ENCODE assay signal across 9 mouse cellular contexts in genomic region chrX:103623411-103623845, GRCm38 (mm10). TPM values are rescaled to one million over a fixed set of nuclear protein-coding genes. Genes with fewer than 3 reads are reported as not detected.
DNase-seq lines count a peak whose midpoint lies in the region; ATAC-seq lines count a peak whose summit lies in the region.
"Had no signal": no experiment of that assay in that cellular context is flagged by ENCODE, and none has a peak within 500 bp of the region (broad histone marks: within the 10 kb centered on the region; RNA-seq: fewer than 3 reads in every experiment).

No protein-coding gene starts in this region.

- peak overlapping the region; percentile 72 for H3K27ac ChIP-seq in limb, embryonic 15.5 days
- peak overlapping the region; percentile 78 for H3K27ac ChIP-seq in midbrain, embryonic 15.5 days

- peak overlapping the region; percentile 49 for H3K4me3 ChIP-seq in limb, embryonic 15.5 days
- peak overlapping the region; percentile 51 for H3K4me3 ChIP-seq in midbrain, embryonic 15.5 days

- DNase-seq in kidney, adult 11 months = peak; percentile 26
- DNase-seq in kidney, adult 8-10 months = no peak
- peak; percentile 67 for DNase-seq in cerebellum, adult 9-11 months
- peak; percentile 18 to 67 for DNase-seq in spleen, postnatal 4 days (ENCODE audit: low spot score in 2 of 2)

- peak overlapping the region; percentile 42 for H3K9ac ChIP-seq in limb, embryonic 15.5 days
- peak overlapping the region; percentile 64 for H3K9ac ChIP-seq in midbrain, embryonic 15.5 days

- 0% methylated on average over 28 of the region's 28 CpGs for WGBS in limb, embryonic 15.5 days
- WGBS in midbrain, embryonic 15.5 days = under 1% methylated on average over 27 of the region's 28 CpGs

- H3K9me3 ChIP-seq in limb, embryonic 15.5 days = no peaks in the 10 kb centered on the region
- H3K9me3 ChIP-seq in midbrain, embryonic 15.5 days = no peaks in the 10 kb centered on the region

- peak; percentile 72 for ATAC-seq in frontal cortex, adult (ENCODE audit: low TSS enrichment)
- peak; percentile 41 for ATAC-seq in inflammation-experienced regulatory T-cells, adult 6 months
- ATAC-seq in limb, embryonic 15.5 days (ENCODE audit: insufficient number of reproducible peaks, low FRiP score, low TSS enrichment, low read depth) = no peak
- peak; percentile 61 for ATAC-seq in midbrain, embryonic 15.5 days (replicated peaks)
- ATAC-seq: Patski had no signal

- no peaks in the 10 kb centered on the region for H3K27me3 ChIP-seq in limb, embryonic 15.5 days
- H3K27me3 ChIP-seq in midbrain, embryonic 15.5 days (replicated peaks) = no peaks in the 10 kb centered on the region

- no peaks in the 10 kb centered on the region for H3K36me3 ChIP-seq in limb, embryonic 15.5 days
- H3K36me3 ChIP-seq in midbrain, embryonic 15.5 days (replicated peaks) = no peaks in the 10 kb centered on the region

- no peaks in the 10 kb centered on the region for H3K4me1 ChIP-seq in limb, embryonic 15.5 days
- H3K4me1 ChIP-seq in midbrain, embryonic 15.5 days = peaks cover 6% of the 10 kb centered on the region

- peak overlapping the region; percentile 51 for H3K4me2 ChIP-seq in limb, embryonic 15.5 days
- peak overlapping the region; percentile 62 for H3K4me2 ChIP-seq in midbrain, embryonic 15.5 days

RNA-seq across cellular contexts. Expression of gene Zcchc13, which starts 7.0 kb away (rescaled TPM):
- polyA plus RNA-seq in inflammation-experienced regulatory T-cells, adult 6 months (2017; shearing (Covaris generic)) = not detected
- polyA plus RNA-seq in limb, embryonic 15.5 days (2015; fragmentation: Nextera tagmentation; extraction: Ambion mirVana) = not detected in 2 replicates
- not detected in 2 replicates for polyA plus RNA-seq in midbrain, embryonic 15.5 days (2015; fragmentation: Nextera tagmentation; extraction: Ambion mirVana)
- polyA plus RNA-seq: Patski had no signal

Comparison
In these comparisons a context has a peak if more than half of its experiments do, and no peak if none do; other contexts are left out.
1. DNase-seq: peak in kidney, adult 11 months (single experiment), cerebellum, adult 9-11 months (single experiment) and spleen, postnatal 4 days (2 of 2); none in kidney, adult 8-10 months (0 of 2).